Mouse (Mus musculus) retina, postnatal 7 days (tissue): ENCODE results near the gene Pomgnt2.

Experiments
- DNase-seq: peaks from one replicate; pipeline ENCODE4 v3.0.0-alpha.2; 2012; ENCODE audit warnings: low read depth, low spot score

Pomgnt2 gene

GRCm38 (mm10) chr9:122012816-122013215 is 15.9 kb upstream of the Pomgnt2 start:
- DNase-seq = no peak

DNA sequence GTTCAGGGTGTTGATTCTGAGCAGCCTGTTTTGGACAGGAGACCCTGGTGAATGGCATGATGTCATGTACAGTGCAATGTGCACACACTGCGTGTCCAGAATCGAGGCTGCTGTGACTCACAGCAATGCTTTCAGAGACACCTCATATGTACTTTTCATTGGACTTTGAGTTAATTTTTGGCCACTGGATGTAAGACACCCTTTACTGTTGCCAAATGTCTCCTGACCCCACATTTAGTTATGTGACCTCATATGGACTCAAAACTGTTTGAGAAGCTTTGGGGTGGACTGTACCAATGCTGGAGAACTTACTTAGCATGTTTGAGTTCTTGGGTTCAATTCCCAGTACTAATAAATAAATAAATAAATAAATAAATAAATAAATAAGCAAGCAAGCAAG is 13.8 kb upstream of the Pomgnt2 start:
- no peak for DNase-seq

DNA sequence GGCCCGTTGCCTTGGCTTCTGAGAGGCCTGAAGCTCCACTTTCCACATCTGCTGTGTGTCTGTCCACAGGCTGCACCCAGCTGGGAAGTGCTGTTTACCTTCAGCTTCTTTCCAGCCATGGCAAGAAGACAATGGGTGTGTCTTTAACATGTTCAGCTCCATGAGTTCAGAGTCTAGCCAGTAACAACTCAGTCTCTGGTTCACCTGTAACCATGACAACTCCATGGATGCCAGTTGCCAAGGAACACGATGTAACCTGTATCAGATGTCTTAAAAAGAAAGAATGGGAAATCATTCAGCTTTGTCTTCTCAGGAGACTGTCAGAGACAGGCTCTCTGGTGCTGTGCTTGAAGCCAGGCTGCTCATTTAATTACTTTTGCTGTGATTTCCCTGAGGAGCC is 12.0 kb upstream of the Pomgnt2 start:
- DNase-seq = no peak

DNA sequence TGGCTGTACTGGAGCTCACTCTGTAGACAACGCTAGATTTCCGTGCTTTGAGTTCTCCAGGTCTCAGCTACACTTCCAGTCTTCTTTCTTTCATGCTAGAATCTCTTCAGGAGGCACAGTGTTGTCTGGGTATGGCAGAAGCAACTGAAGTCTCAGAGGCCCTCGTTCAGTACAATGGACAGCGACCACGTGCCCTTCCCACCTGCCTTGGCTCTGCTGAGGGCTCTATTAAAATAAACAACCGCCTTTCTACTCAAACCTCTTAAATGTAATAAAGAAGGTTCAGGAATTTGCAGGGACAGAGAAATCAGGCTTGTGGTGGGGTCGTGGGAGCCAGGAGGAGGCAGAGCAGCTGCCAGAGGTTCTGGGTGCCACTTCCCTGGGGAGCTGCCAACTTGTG is 9.7 kb upstream of the Pomgnt2 start:
- DNase-seq = no peak

DNA sequence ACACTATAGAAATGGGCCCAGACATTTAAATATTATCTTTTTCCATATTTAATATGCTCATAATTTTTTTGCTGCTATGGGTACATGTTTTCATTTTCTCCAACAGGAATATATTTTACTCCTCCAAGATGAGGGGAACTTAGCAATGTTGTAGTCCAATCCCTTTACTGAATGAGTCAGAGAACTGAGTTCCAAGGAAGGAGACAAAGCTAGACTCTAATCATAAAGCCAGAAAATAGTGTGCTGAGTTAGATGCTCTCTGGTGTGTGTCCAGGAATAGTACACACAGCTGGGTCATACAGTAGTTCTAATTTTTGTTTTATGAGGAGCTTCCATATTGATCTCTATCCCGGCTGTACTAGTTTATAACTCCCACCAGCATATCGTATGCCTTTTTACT is 9.3 kb upstream of the Pomgnt2 start:
- DNase-seq = no peak

DNA sequence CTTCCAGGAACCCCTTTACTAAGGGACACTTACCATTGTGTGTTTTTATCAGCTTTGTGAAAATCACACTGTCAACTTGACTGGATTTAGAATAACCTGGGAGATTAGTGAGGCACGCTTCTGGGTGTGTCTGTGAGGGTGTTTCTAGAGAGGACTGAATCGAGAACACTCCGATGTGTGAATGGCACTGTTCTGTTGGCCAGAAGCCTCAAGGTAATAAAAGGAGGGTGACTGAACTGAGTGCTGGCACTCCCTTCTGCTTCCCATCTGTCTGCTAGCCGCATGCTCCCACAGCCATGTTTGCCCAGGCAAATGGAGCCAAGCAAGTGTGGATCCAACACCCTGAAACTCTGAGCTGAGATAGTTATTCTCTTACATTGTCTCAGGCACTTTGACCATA is 1.1 kb upstream of the Pomgnt2 start:
- DNase-seq = no peak

GRCm38 (mm10) chr9:121995508-121996131 is 1.3 kb downstream of the Pomgnt2 start:
- DNase-seq = peak; percentile 71

DNA sequence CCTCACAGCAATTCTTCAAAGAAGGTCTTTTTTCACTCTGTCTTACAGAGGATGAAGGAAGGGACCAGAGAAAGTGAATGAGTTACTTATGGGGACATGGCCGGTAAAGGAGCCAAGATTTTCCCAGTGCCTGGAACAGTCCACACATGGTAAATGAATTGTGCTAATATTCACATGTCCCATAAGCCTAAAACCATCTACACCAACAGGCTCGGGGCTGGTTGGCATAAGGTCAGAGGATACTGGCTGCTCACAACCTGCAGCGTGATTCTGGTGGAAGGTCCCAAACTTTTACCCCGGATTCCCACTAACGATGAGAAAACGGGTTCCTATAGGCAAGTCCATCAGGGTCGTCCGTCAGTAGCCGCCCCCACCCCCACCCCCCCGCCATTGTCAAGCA is 1.8 kb downstream of the Pomgnt2 start:
- DNase-seq = no peak

DNA sequence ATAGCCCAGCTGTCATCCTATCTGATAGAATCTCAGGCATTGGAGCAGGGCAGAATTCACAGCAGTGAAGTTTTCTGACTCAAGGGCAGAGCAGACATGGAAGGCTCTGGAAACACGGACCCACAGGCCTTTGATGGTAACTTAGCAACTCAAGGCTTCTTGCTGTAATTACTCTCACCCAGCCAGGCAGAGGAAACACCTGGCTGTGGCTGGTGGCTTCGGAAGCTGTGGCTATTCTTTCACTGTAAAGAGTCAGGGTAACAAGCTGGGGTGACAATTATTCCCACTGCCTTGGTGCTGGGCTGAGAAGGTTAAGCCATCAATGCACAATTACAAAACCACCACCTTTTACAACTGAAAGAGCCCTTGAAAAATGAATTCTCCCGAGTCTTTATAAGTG is 3.9 kb downstream of the Pomgnt2 start:
- DNase-seq = no peak

- no peak for DNase-seq
Observed at GRCm38 (mm10) chr9:121991041-121991440, 5.9 kb downstream of the Pomgnt2 start.

GRCm38 (mm10) chr9:121989536-121989935 is 7.4 kb downstream of the Pomgnt2 start:
- no peak for DNase-seq

DNA sequence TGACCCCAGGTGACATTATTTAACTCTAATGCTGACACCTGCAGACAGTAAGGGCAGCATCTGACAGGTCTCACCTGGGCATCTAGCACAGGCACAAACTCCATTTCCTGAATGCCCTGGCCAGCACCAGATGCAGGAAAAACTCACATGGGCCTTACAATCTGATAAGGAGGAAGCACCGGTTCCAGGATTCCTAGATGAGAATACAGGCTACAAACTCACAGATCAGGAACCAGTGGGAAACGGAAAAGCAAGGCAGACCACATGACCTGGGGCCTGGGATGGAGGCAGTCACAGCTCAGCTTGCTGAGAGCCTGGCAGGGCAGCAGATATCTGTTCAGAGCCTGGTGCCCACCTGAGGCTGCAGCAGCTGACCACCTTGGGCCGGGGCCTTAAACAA is 8.0 kb downstream of the Pomgnt2 start:
- DNase-seq = no peak

DNA sequence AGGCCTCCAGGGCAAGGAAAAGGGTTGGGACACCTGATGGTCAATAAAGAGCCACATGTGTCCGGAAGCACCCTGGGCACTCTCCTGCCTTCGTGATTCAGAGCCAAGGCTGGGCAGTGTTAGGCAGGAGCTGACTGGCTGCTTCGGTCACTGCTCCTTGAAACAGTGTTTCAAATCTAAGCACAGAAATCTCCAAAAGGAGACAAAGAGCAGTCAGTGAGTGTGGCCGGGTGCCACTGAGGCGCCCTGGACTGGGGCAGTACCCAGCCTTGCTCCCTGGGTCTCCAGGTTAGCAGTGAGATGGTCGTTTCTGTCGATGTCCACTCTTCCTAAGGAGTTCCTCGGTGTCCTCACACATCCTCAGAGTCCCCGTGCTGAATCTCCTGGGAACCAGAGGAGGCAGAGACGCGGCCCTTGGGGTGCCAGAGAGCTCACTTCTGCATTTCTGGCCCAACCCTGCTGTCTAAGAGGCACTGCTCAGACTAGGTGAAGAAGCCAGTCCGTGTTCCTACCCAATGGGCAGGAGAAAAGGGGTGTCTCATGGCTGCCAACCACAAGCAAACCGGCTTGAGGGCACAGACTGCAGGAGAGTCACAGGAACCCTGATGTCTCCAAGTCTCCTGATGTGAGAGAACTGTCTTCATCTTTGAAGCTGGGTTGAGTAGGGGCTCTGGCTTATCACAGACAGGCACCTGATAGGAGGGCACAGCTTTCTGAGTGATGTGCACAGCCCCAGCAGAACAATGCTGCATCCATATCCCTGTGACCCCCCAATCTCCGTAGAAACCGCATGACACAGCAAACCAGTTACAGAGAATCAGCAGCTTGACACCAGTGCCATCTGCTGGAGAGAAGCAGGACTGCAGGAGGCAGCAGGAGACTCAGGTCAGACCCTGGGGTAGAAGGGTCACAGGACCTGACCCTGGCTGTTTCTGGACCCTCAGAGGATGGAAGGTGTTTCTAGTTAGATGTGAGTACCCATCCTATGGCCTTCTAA is 12.1 kb downstream of the Pomgnt2 start:
- DNase-seq = peak; percentile 63

DNA sequence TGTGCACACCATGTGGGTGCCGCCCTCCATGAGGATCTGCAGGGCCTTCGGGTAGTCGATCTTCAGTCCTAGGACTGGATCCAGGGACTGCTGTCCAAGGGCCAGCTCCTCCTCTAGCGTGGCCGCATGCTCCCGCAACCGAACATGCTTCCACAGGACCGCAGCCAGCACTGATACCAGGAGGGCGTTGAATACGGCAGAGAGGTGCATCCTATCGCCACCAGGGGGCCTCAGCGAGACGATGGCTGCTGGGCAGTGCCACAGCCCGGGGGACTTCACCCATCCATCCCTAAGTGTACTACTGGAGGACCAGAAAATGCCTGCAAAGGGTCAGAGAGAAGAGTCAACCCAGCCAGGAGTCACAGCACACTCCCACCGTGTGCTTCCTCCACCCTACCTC is 13.4 kb downstream of the Pomgnt2 start:
- peak; percentile 53 for DNase-seq

DNA sequence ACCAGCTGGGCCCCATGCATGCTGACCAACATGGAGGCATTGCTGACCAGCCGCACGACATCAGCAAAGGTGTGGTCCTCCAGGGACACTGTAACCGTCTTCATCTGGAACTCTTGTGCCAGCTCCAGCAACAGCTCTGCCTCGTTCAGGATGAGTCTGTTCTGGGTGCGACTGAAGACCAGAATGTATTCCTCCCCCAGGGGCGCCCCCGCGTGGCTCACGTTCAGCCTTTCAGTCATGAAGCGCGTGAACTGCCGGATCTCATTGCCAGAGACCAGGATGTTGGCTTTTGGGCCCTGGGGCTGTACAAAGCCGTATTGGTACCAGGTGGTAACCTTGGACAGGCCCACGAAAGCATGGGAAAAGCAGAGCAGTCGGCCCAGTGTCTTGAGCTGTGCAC is 14.2 kb downstream of the Pomgnt2 start:
- no peak for DNase-seq

DNA sequence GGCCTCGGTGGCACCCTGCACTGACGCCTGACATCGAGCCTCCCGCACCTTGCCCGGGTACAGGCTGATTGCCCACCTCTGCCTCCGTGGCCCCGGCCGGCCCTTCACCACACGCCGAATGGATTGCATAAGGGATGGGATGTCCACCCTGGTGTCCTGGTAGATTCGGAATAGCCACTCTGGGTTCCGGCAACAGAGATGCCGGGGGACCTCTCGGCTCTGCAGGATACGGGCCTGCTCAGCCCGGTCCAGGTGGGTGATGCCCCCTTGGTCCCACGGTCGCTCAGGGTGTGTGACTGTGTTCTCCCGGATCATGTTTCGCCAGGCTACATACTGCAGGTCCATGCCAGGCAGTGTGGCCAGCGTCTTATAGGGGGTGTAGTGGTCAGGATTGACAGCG is 14.7 kb downstream of the Pomgnt2 start:
- DNase-seq = no peak

DNA sequence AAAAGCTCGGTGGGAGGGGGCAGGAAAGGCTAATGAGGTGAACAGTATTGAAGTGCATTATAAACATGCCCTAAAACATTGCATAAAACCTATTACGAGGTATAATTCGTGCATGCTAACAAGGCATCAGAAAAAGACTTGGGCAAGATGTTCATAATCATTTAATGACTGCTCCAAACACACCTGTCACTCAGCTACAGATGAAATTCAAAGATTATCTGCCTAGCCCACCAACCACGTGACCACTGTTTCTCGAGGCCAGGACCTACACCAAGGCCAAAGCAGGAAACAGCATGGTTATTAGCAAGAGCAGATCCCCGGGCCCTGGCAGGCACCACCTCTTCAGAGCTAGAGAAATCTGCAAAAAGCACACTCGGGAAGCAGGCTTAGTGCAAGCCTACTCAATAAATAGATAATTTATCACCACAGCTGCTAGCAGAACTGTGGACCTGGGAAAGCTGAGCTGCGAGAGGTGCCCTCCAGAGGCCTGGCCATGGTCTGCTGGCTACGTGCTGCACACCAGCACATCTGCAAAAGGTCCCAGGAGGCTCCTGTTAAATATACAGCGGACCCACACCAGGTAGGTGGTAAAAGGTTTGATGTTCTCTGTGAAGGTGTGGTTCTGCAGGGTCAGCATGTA is 15.3 kb downstream of the Pomgnt2 start:
- DNase-seq = no peak

DNA sequence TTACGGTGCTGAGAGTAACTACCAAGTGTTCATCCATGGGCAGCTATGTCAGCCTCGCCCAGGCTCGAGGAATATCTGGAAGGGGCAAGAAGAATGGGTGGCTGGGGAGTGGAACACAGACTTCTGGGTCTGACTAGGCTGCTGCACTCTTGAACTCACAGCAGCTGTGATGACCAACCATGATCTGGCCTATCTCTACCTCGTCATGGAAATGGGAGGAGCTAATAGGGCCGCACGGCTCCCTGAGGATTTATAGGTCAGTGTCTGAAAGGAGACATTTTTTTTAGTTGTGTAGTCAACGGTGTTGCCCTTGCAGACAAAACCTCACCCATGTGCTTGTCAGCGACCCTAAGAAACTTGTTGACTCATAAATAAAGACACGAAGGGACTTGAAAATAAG is 15.9 kb downstream of the Pomgnt2 start:
- DNase-seq = no peak

- DNase-seq = no peak
Observed at GRCm38 (mm10) chr9:121975321-121975720, 21.6 kb downstream of the Pomgnt2 start.

DNA sequence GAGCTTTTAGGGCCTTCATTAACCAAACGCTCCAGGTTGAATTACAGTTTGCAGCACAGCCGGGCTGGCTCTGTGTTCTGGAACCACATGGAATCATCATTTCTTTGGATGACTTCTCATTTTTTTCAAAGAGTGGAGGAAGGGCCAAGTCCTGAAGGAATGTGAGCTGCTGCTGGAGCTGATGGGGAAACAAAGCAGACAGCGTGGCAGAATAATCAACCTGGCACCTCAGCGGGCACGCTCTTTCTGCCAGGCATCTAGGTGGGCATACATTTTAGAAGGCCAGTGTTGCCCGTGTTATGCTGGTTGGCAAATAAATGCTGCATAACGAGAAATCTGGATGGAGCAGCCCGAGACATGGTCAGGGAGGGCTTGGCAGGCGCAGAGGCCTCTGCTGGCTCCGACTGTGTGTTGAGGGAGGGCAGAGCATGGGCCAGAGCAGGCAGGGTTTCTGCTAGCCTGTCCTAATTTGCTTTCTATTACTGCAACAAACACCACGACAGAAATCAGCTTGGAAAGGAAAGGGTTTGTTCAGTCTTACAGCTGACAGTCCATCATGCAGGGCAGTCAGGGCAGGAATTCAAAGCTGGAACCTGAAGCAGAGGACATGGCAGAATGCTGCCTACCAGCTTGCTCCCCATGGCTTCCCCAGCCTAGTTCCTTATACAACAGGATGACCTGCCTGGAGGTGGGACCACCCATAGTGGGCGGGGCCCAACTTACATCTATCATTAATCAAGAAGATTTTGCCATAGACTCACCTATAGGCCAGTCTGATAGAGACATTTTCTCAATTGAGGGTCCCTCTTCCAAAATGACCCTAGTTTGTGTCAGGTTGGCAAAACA is 22.5 kb downstream of the Pomgnt2 start:
- DNase-seq = no peak

DNA sequence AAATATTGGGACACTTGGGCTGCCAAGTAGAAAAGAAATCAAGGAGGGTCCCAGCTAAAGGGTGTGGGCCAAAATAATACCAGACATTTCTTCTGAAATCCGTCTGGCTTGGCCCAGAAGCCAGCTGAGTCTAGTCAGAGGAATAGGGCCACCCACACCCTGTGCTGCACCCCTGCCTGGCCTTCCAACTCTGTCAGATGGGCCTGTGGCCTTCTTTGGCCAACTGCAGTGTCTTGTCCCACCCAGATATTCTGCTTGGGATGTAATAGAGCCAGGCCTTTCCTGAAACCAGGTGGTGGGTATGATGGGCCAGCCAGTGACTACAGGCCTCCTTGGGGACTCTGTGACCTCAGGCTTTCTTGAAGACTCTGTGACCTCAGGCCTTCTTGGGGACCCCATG is 23.7 kb downstream of the Pomgnt2 start:
- DNase-seq = no peak
